Mouse (Mus musculus) forebrain, embryonic 11.5 days (tissue): ENCODE results near the gene Ddx23. TPM values are rescaled to one million over a fixed set of nuclear protein-coding genes. Genes with fewer than 3 reads are reported as not detected.

Experiments
- ATAC-seq: fragments of 200-750 bp; cut with Nextera tagmentation; replicated peaks from 2 replicates; pipeline ENCODE4 v1.8.0; 2017; ENCODE audit warnings: moderate TSS enrichment; ENCODE audit not compliant: low FRiP score
- DNase-seq: peaks from one replicate; pipeline ENCODE4 v3.0.0-alpha.2; 2017; ENCODE audit warnings: low spot score
- H3K27ac ChIP-seq: fragments of 300-500 bp; sonication (generic); 2 replicates; pipeline ENCODE4 v1.5.1; 2014; ENCODE audit warnings: low read depth, low read length
- H3K27me3 ChIP-seq: fragments of 300-500 bp; sonication (generic); 2 replicates; pipeline ENCODE4 v1.6.1; 2014; ENCODE audit warnings: mild to moderate bottlenecking, low read length, mixed read lengths; ENCODE audit not compliant: control insufficient read depth, insufficient read depth
- H3K36me3 ChIP-seq: fragments of 300-500 bp; sonication (generic); 2 replicates; pipeline ENCODE4 v1.6.1; 2014; ENCODE audit warnings: mild to moderate bottlenecking, low read length, moderate library complexity, mixed read lengths; ENCODE audit not compliant: control insufficient read depth, insufficient read depth
- H3K4me1 ChIP-seq: fragments of 300-500 bp; sonication (generic); replicated peaks from 2 replicates; pipeline ENCODE4 v1.6.1; 2014; ENCODE audit warnings: low read length, mixed read lengths; ENCODE audit not compliant: control insufficient read depth, insufficient read depth
- H3K4me2 ChIP-seq: fragments of 300-500 bp; sonication (generic); 2 replicates; pipeline ENCODE4 v1.6.1; 2014; ENCODE audit warnings: low read depth, mild to moderate bottlenecking, low read length, moderate library complexity, mixed read lengths; ENCODE audit not compliant: severe bottlenecking
- H3K4me3 ChIP-seq: fragments of 300-500 bp; sonication (generic); 2 replicates; pipeline ENCODE4 v1.5.1; 2014; ENCODE audit warnings: low read depth, low read length
- H3K9ac ChIP-seq: fragments of 300-500 bp; sonication (generic); 2 replicates; pipeline ENCODE4 v1.6.1; 2014; ENCODE audit warnings: low read length
- H3K9me3 ChIP-seq: fragments of 300-500 bp; sonication (generic); 2 replicates; pipeline ENCODE4 v1.6.1; 2016; ENCODE audit warnings: low read length, mixed read lengths; ENCODE audit not compliant: control insufficient read depth
- WGBS: fragments of 180-500 bp; shearing (Covaris S2); extraction: QIAGEN DNeasy Blood & Tissue Kit; methylation state at CpG from one replicate; pipeline ENCODE4 v1.1.7; 2014; 5-methylcytosine and 5-hydroxymethylcytosine counted together
- polyA plus RNA-seq: library from polyadenylated mRNA; unstranded; fragments of >200 nt; fragmentation: Nextera tagmentation; extraction: Ambion mirVana; gene quantifications from 2 replicates; pipeline ENCODE4 v1.2.1, GENCODE M21; 2014

The Ddx23 gene
- polyA plus RNA-seq, 1 experiment from 2014 or later = 24.2 TPM

DNA sequence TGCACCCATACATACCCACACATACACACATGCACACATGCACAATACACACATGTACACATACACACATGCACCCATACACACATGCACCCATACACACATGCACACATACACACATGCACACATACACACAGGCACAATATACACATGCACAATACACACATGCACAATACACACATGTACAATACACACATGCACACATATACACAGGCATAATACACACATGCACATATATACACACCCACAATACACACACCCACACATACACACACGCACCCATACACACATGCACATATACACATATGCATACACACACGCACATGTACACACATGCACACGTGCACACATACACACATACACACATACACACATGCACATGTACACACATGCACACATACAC, 50.5 kb downstream of the Ddx23 start:
- Histone ChIP-seq H3K9me3 (no peaks in the 10 kb centered on the region), H3K4me2 (no peak overlapping the region), H3K36me3 (no peaks in the 10 kb centered on the region), H3K27me3 (no peaks in the 10 kb centered on the region), H3K27ac (no peak overlapping the region), H3K4me3 (no peak overlapping the region), H3K9ac (no peak overlapping the region), H3K4me1 (peaks cover 19% of the 10 kb centered on the region; the same call in 1 of the 2 replicates)
- 94% methylated on average over 3 of the region's 3 CpGs for WGBS
- DNase-seq (no peak), ATAC-seq (no peak)

DNA sequence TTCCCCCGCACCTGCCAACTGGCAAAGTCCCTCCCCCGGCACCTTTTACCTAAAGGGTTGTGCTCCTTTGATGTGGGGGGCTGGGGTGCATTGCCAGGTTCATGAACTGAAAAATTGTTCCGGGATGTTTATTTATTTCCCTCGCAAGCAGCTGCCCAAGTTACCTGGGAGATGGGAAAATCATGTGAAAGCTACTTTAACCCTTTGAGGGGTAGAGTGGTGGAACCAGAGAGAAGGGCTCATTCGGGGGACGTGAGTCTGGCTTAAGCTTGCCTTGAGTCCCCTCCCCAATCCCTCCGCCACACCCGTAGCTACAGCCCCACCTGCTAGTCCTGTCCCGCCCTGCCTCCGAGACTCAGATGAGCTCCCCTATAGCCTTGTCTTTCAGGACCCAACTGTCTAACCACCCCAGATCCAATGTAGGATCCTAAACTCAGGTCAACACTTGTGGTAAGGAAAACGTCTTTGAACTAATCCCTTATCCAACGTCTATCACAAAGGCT, 52.5 kb downstream of the Ddx23 start:
- H3K4me1 ChIP-seq = peaks cover 19% of the 10 kb centered on the region; the same call in 1 of the 2 replicates
- H3K4me3 ChIP-seq = peak overlapping the region; percentile 84
- H3K27me3 ChIP-seq = no peaks in the 10 kb centered on the region
- H3K36me3 ChIP-seq = no peaks in the 10 kb centered on the region
- H3K27ac ChIP-seq = peak overlapping the region; percentile 76
- no peaks in the 10 kb centered on the region for H3K9me3 ChIP-seq
- ATAC-seq (no peak), DNase-seq (no peak)
- H3K4me2 ChIP-seq = peak overlapping the region; percentile 93
- WGBS = 3% methylated on average over 12 of the region's 12 CpGs
- peak overlapping the region; percentile 92 for H3K9ac ChIP-seq

DNA sequence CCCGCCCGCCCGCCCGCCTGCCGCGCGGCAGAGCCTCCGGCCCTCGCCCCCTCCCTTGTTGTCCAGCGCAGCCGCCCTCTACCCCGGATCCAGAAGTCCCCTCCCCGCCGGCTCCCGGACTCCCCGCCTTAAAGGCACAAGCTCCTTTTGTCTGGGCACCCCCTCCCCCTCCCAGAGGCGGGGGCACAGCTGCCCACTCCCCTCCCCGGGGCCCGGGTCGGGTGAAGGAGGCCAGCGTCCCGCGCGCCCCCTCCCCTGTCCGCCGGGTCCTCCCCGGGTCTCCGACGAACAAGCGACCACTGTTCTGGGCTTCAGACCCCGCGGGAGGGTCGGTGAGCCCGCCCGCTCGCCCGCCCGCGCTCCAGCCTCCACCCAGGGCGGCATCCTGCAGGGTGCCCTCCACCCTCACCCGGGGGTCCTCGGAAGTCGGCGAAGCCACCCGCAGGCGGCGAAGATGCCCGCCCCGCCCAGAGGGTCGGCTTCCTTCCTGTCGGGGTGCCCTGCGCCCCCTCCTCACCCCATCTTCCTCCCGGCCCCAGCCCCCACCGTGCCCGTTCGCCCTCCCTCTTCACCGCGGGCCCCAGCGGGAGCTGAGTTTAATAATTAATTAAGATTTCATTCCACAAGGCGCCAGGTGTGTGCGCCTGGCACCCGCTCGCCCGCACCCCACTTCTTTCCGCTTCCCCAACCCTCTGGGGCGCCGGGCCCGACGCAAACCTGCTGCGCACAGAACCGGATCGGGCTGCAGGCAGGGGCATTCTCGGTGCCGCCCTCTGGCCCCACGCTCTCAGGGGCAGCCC, 53.2 kb downstream of the Ddx23 start, which contains the start of gene Adcy6:
Gene Adcy6 (minus strand): TSS at position 746 of the 800 bp plus-strand sequence.
- DNase-seq = peak; percentile 93
- H3K4me2 ChIP-seq = peak within 1 kb of the TSS; percentile 93
- no peaks in the 10 kb centered on the region for H3K36me3 ChIP-seq
- peak within 1 kb of the TSS; percentile 84 for H3K4me3 ChIP-seq
- H3K9ac ChIP-seq = peak within 1 kb of the TSS; percentile 92
- H3K4me1 ChIP-seq = peaks cover 19% of the 10 kb centered on the region; the same call in 1 of the 2 replicates
- no peaks in the 10 kb centered on the region for H3K27me3 ChIP-seq
- ATAC-seq = peak; percentile 89
- no peaks in the 10 kb centered on the region for H3K9me3 ChIP-seq
- peak within 1 kb of the TSS; percentile 76 for H3K27ac ChIP-seq
- under 1% methylated on average over 51 of the region's 75 CpGs for WGBS

DNA sequence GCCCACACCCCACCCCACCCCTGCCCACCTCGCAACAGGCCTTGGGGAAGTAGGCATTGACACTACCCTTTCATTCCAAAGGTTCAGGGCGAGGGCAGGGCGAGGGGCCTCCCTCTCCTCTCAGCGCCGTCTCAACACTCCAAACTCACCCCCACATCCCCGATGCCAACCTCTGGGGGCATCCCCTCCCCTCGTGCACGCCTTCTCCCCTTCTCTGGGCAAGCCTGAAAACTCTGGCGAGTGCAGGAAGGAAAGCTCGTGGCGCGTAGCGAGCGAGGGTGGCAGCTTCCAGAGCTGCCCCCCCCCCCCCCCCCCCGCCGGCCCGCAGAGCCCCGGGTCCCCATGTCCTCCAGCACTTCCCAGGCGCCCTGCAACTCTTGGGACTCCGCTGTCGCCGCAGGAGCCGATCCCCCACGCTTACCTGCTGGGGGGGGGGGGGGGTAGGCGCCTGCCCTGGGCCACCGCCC, 53.9 kb downstream of the Ddx23 start:
- Histone ChIP-seq H3K4me2 (peak overlapping the region; percentile 93), H3K9me3 (no peaks in the 10 kb centered on the region), H3K27me3 (no peaks in the 10 kb centered on the region), H3K4me1 (peaks cover 19% of the 10 kb centered on the region; the same call in 1 of the 2 replicates), H3K9ac (peak overlapping the region; percentile 92), H3K36me3 (peaks cover 1% of the 10 kb centered on the region; the same call in 1 of the 2 replicates), H3K4me3 (peak overlapping the region; percentile 84), H3K27ac (peak overlapping the region; percentile 76)
- DNase-seq = peak; percentile 74
- under 1% methylated on average over 14 of the region's 26 CpGs for WGBS
- peak; percentile 18 for ATAC-seq

DNA sequence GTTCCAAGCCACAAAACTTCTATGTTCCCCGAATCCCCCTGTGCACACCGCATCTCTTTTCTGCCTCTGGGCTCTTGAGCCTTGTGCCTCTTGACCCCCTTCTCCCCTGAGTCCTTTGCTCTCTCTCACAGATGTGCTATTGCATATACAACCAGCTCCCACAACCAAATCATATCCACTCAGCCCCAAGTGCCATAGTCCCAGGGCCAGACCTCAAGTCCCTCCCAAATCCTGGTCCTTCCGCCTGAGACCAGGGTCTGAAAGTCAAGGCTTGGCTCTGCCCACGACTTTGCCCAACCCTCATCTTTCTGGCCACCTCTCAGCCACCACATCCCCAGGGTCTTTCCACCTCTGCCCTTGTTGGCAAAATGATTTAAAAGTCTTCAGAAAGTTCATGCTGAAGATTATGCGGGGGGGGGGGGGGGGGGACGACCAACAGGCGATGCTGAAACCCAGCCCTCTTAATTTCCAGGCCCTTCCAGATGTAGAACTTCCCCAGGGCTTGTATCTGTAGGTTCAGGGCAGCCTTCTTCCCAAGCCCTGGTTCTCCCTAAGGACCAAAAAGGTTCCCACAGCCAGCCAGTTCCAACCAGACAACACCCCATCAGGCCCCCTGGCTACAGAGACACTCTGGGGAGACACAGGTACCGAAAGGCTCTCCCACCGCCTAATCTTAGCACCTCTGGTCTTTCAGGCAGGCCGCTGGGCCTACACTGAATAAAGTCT, 54.5 kb downstream of the Ddx23 start:
- H3K9me3 ChIP-seq = no peaks in the 10 kb centered on the region
- H3K4me2 ChIP-seq = peak overlapping the region; percentile 93
- ATAC-seq (no peak), DNase-seq (no peak)
- peak overlapping the region; percentile 84 for H3K4me3 ChIP-seq
- H3K9ac ChIP-seq = peak overlapping the region; percentile 92
- peaks cover 19% of the 10 kb centered on the region; the same call in 1 of the 2 replicates for H3K4me1 ChIP-seq
- H3K27ac ChIP-seq = no peak overlapping the region
- WGBS = 21% methylated on average over 8 of the region's 10 CpGs
- H3K27me3 ChIP-seq = no peaks in the 10 kb centered on the region
- peaks cover 3% of the 10 kb centered on the region; the same call in 1 of the 2 replicates for H3K36me3 ChIP-seq

DNA sequence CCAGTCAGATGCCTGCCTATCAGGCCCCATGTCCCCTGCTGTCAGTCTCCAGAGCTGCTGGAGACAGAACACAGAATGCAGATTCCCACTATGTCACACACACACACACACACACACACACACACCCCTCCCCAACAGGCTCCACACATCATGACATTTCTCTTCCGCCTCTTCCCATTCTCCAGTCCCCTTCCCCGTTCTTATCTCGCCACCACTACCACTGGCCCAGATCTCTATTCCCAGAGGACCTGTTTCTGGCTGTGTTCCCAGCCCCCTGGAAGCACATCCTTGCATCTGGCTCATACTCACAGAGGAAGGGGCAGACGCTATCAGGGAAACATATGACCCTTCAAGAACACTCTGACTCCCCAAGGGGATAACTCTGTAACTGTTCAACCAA, 55.1 kb downstream of the Ddx23 start:
- Histone ChIP-seq H3K9ac (no peak overlapping the region; the same call in 1 of the 2 replicates), H3K9me3 (no peaks in the 10 kb centered on the region), H3K36me3 (peaks cover 3% of the 10 kb centered on the region; the same call in 1 of the 2 replicates), H3K4me1 (peaks cover 19% of the 10 kb centered on the region; the same call in 1 of the 2 replicates), H3K4me3 (no peak overlapping the region), H3K27me3 (no peaks in the 10 kb centered on the region), H3K27ac (no peak overlapping the region), H3K4me2 (peak overlapping the region; percentile 93)
- no peak for DNase-seq
- no peak for ATAC-seq
- 59% methylated on average over 4 of the region's 4 CpGs for WGBS

DNA sequence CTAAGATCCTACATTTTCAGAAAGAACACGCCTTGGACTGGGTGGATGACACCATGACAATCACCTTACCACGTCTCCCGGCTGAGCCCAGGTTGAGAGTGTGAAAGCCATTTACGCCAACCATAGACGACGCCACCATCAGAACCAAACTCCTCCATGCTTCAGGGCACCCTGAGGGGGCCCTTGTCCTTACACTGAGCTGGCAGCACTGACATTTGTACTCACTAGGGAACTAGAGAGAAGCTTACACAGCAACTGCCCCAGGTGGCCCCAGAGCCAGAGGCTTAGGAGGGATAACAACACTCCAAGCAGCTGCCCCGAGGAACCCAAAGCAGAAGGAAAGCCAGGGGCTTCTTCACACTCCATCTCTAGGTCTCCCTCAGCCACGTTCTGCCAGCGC, 56.0 kb downstream of the Ddx23 start:
- H3K4me3 ChIP-seq = peak overlapping the region; percentile 1; the same call in 1 of the 2 replicates
- H3K27me3 ChIP-seq = no peaks in the 10 kb centered on the region
- peaks cover 20% of the 10 kb centered on the region; the same call in 1 of the 2 replicates for H3K4me1 ChIP-seq
- no peaks in the 10 kb centered on the region for H3K9me3 ChIP-seq
- no peak overlapping the region for H3K9ac ChIP-seq
- H3K27ac ChIP-seq = no peak overlapping the region
- ATAC-seq = no peak
- no peak overlapping the region for H3K4me2 ChIP-seq
- peaks cover 3% of the 10 kb centered on the region; the same call in 1 of the 2 replicates for H3K36me3 ChIP-seq
- DNase-seq = no peak
- 70% methylated on average over 9 of the region's 9 CpGs for WGBS

DNA sequence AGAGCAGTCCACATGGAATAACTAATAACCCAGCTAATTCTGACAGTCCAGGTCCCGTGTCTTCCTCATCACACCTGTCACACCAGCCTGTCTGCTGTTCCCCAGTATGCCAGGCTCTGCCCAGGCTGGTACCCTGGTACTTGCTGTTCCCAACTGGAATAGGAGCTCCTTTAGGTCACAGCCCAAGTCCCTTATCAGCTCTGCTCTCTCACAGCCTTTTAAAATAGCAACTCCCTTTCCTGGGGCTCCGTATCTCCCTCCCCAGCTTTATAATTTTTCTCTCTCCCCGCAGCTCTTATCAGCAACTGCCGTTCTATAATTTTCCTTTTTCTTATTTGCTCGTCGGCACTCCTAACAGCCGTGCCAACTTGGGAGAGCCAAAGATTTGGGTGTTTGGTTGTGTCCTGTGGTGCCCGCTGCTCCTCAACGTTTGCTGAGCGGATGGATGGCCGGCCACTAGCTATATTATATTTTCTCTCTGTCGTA, 56.6 kb downstream of the Ddx23 start:
- DNase-seq (no peak), ATAC-seq (no peak)
- H3K4me3 ChIP-seq = no peak overlapping the region
- H3K36me3 ChIP-seq = peaks cover 3% of the 10 kb centered on the region; the same call in 1 of the 2 replicates
- H3K27ac ChIP-seq = no peak overlapping the region
- WGBS = 93% methylated on average over 12 of the region's 12 CpGs
- H3K4me2 ChIP-seq = no peak overlapping the region
- no peaks in the 10 kb centered on the region for H3K9me3 ChIP-seq
- peaks cover 20% of the 10 kb centered on the region; the same call in 1 of the 2 replicates for H3K4me1 ChIP-seq
- H3K27me3 ChIP-seq = no peaks in the 10 kb centered on the region
- no peak overlapping the region for H3K9ac ChIP-seq
